Mouse (Mus musculus) embryonic stem cell, embryonic (primary cell): ENCODE data around the gene Mog.

Experiments used
- CTCF ChIA-PET, 4 experiments: fragments of 300-600 bp in 2 of 4; fragments of 350-600 bp in 2 of 4; sonication (Branson Sonifier 250); formaldehyde crosslinking; loops; one replicate each; lab custom pipeline; 2022; ENCODE audit warnings: inconsistent platforms in 2 of 4; lab: Charles Lee
- POLR2A ChIA-PET, 4 experiments: fragments of 300-600 bp in 2 of 4; fragments of 350-600 bp in 2 of 4; sonication (Branson Sonifier 250); formaldehyde crosslinking; loops; one replicate each; lab custom pipeline; 2022; ENCODE audit warnings: antibody characterized with exemption in 4 of 4, inconsistent platforms in 1 of 4; lab: Charles Lee

The Mog gene

GRCm38 (mm10) chr17:36993770-36994325 lies 29.4 kb downstream of the Mog start:
- POLR2A ChIA-PET: interaction anchor here (0.5 to 32.1 kb wide), 31 partner anchors 8 to 90 kb away, joined by 3 to 469 read pairs (median 6); partner anchors contain the start of genes 2410137M14Rik (in 3 of the 4), H2-M5 (in 1 of the 4) and Ppp1r11 (in 1 of the 4)
- CTCF ChIA-PET: interaction anchor here in 2 of 4 experiments (0.6 to 0.7 kb wide), 2 partner anchors 35 to 56 kb away, joined by 3 to 4 read pairs; no protein-coding TSS in a partner anchor

GRCm38 (mm10) chr17:36992336-36993104 lies 30.7 kb downstream of the Mog start:
- CTCF ChIA-PET: interaction anchor here (0.6 to 1.2 kb wide), 6 partner anchors 9 to 1113 kb away, joined by 3 to 5 read pairs (median 3); partner anchors contain the start of genes 2410137M14Rik (in 1 of the 4) and Dhx16 (in 1 of the 4)
- POLR2A ChIA-PET: interaction anchor here (0.7 to 32.1 kb wide), 26 partner anchors 8 to 213 kb away, joined by 3 to 469 read pairs (median 6); partner anchors contain the start of genes 2410137M14Rik (in 3 of the 4), H2-M5 (in 1 of the 4), Trim26 (in 1 of the 4) and Zfp57 (in 1 of the 4)

- CTCF ChIA-PET: interaction anchor here in 1 of 4 experiments (1.1 kb wide), 1 partner anchor 76 kb away, joined by 5 read pairs; no protein-coding TSS in a partner anchor
Observed at GRCm38 (mm10) chr17:36990630-36991029, 32.6 kb downstream of the Mog start.

GRCm38 (mm10) chr17:36989437-36989836 lies 33.8 kb downstream of the Mog start, which contains the start of gene H2-M5:
Gene H2-M5 (minus strand): TSS chr17:36989537.
- POLR2A ChIA-PET: interaction anchor here (0.5 to 10.9 kb wide), 40 partner anchors 8 to 94 kb away, joined by 3 to 469 read pairs (median 4); partner anchors contain the start of genes 2410137M14Rik (in 3 of the 4), Znrd1 (in 2 of the 4), Znrd1as (in 2 of the 4) and Mog (in 1 of the 4)
- CTCF ChIA-PET: interaction anchor here in 3 of 4 experiments (0.6 to 1.1 kb wide), 5 partner anchors 14 to 96 kb away, joined by 3 to 5 read pairs (median 3); no protein-coding TSS in a partner anchor

More at GRCm38 (mm10) chr17:36990630-36991029, 32.6 kb downstream of the Mog start:
- POLR2A ChIA-PET: interaction anchor here in 2 of 4 experiments (0.9 to 32.1 kb wide), 16 partner anchors 6 to 56 kb away, joined by 3 to 469 read pairs (median 10); partner anchors contain the start of genes 2410137M14Rik (in 2 of the 2), H2-M5 (in 1 of the 2), Mog (in 1 of the 2) and Zfp57 (in 1 of the 2)

GRCm38 (mm10) chr17:36988475-36988874 lies 34.7 kb downstream of the Mog start:
- CTCF ChIA-PET: interaction anchor here in 2 of 4 experiments (0.5 to 1.0 kb wide), 2 partner anchors 55 to 96 kb away, joined by 3 to 6 read pairs; no protein-coding TSS in a partner anchor
- POLR2A ChIA-PET: interaction anchor here (0.5 to 10.9 kb wide), 35 partner anchors 8 to 908 kb away, joined by 3 to 469 read pairs (median 5); partner anchors contain the start of genes 2410137M14Rik (in 1 of the 4), Gabbr1 (in 1 of the 4), Ppp1r11 (in 1 of the 4) and Trim26 (in 1 of the 4)

GRCm38 (mm10) chr17:36982253-36983155 lies 40.7 kb downstream of the Mog start:
- POLR2A ChIA-PET: interaction anchor here (0.6 to 10.9 kb wide), 70 partner anchors 9 to 215 kb away, joined by 3 to 469 read pairs (median 7); partner anchors contain the start of genes Gabbr1 (in 4 of the 4), Trim26 (in 2 of the 4), Zfp57 (in 2 of the 4) and Znrd1 (in 2 of the 4)
- CTCF ChIA-PET: interaction anchor here in 2 of 4 experiments (0.7 to 2.1 kb wide), 5 partner anchors 15 to 159 kb away, joined by 3 to 7 read pairs (median 3); no protein-coding TSS in a partner anchor

GRCm38 (mm10) chr17:36981845-36982244 lies 41.4 kb downstream of the Mog start:
- ChIA-PET POLR2A (interaction anchor here (0.6 to 10.9 kb wide), 66 partner anchors 7 to 209 kb away, joined by 3 to 469 read pairs (median 9); partner anchors contain the start of genes Gabbr1 (in 4 of the 4), H2-M5 (in 2 of the 4), Trim26 (in 2 of the 4) and Zfp57 (in 2 of the 4)), CTCF (interaction anchor here in 2 of 4 experiments (0.7 to 2.1 kb wide), 5 partner anchors 15 to 158 kb away, joined by 3 to 7 read pairs (median 3); no protein-coding TSS in a partner anchor)

- CTCF ChIA-PET: interaction anchor here in 2 of 4 experiments (0.8 to 2.1 kb wide), 5 partner anchors 9 to 157 kb away, joined by 3 to 7 read pairs (median 3); no protein-coding TSS in a partner anchor
- POLR2A ChIA-PET: interaction anchor here (0.5 to 10.9 kb wide), 66 partner anchors 8 to 209 kb away, joined by 3 to 469 read pairs (median 9); partner anchors contain the start of genes Gabbr1 (in 4 of the 4), H2-M5 (in 3 of the 4), Trim26 (in 2 of the 4) and Zfp57 (in 2 of the 4)
Observed at GRCm38 (mm10) chr17:36981221-36981813, 41.9 kb downstream of the Mog start, which contains the start of gene 2410137M14Rik. Gene 2410137M14Rik (minus strand): TSS chr17:36981237.

- CTCF ChIA-PET: interaction anchor here in 3 of 4 experiments (0.8 to 1.3 kb wide), 10 partner anchors 8 to 77 kb away, joined by 3 to 6 read pairs (median 4); partner anchors contain the start of genes Gabbr1 (in 2 of the 3), 2410137M14Rik (in 1 of the 3) and H2-M5 (in 1 of the 3)
- POLR2A ChIA-PET: interaction anchor here (0.6 to 13.6 kb wide), 91 partner anchors 9 to 1135 kb away, joined by 3 to 424 read pairs (median 6); partner anchors contain the start of genes 2410137M14Rik (in 4 of the 4), H2-M5 (in 4 of the 4), Znrd1 (in 4 of the 4) and Znrd1as (in 4 of the 4)
Observed at GRCm38 (mm10) chr17:36973271-36973787, 49.9 kb downstream of the Mog start.

- ChIA-PET CTCF (interaction anchor here in 3 of 4 experiments (0.8 to 1.3 kb wide), 10 partner anchors 8 to 77 kb away, joined by 3 to 6 read pairs (median 4); partner anchors contain the start of genes Gabbr1 (in 2 of the 3), 2410137M14Rik (in 1 of the 3) and H2-M5 (in 1 of the 3)), POLR2A (interaction anchor here (0.6 to 13.6 kb wide), 89 partner anchors 9 to 1134 kb away, joined by 3 to 424 read pairs (median 6); partner anchors contain the start of genes 2410137M14Rik (in 4 of the 4), H2-M5 (in 4 of the 4), Znrd1 (in 4 of the 4) and Znrd1as (in 4 of the 4))
Observed at GRCm38 (mm10) chr17:36972791-36973190, 50.4 kb downstream of the Mog start.

- POLR2A ChIA-PET: interaction anchor here (0.6 to 13.6 kb wide), 41 partner anchors 9 to 1063 kb away, joined by 3 to 424 read pairs (median 5); partner anchors contain the start of genes 2410137M14Rik (in 4 of the 4), H2-M5 (in 2 of the 4), Znrd1 (in 2 of the 4) and Znrd1as (in 2 of the 4)
- CTCF ChIA-PET: interaction anchor here in 2 of 4 experiments (0.8 to 1.4 kb wide), 4 partner anchors 10 to 79 kb away, joined by 3 to 7 read pairs (median 4); no protein-coding TSS in a partner anchor
Observed at GRCm38 (mm10) chr17:36971172-36971850, 51.9 kb downstream of the Mog start.

- ChIA-PET CTCF (interaction anchor here in 2 of 4 experiments (0.8 to 1.4 kb wide), 4 partner anchors 10 to 79 kb away, joined by 3 to 7 read pairs (median 4); no protein-coding TSS in a partner anchor), POLR2A (interaction anchor here (0.6 to 13.6 kb wide), 46 partner anchors 8 to 1211 kb away, joined by 3 to 424 read pairs (median 5); partner anchors contain the start of genes 2410137M14Rik (in 4 of the 4), Znrd1 (in 3 of the 4), Znrd1as (in 3 of the 4) and H2-M5 (in 2 of the 4))
Observed at GRCm38 (mm10) chr17:36970316-36970890, 52.8 kb downstream of the Mog start.

GRCm38 (mm10) chr17:36966875-36967274 lies 56.3 kb downstream of the Mog start:
- ChIA-PET POLR2A (interaction anchor here in 3 of 4 experiments (0.6 to 13.6 kb wide), 8 partner anchors 8 to 103 kb away, joined by 3 to 424 read pairs (median 3); partner anchors contain the start of genes 2410137M14Rik (in 1 of the 3), H2-M5 (in 1 of the 3) and Zfp57 (in 1 of the 3)), CTCF (interaction anchor here in 1 of 4 experiments (1.3 kb wide), 1 partner anchor 52 kb away, joined by 3 read pairs; no protein-coding TSS in a partner anchor)
